Mouse (Mus musculus) limb, embryonic 15.5 days (tissue): ENCODE results near the gene Hsd17b14. TPM values are rescaled to one million over a fixed set of nuclear protein-coding genes. Genes with fewer than 3 reads are reported as not detected.

Source experiments
- ATAC-seq: fragments of 200-750 bp; cut with Nextera tagmentation; 2 replicates; pipeline ENCODE4 v1.8.0; 2017; ENCODE audit warnings: low read depth, moderate TSS enrichment; ENCODE audit not compliant: insufficient number of reproducible peaks, low FRiP score, low TSS enrichment
- H3K27ac ChIP-seq: fragments of 300-500 bp; sonication (generic); 2 replicates; pipeline ENCODE4 v1.5.1; 2015; ENCODE audit warnings: moderate library complexity, mild to moderate bottlenecking, inconsistent platforms
- H3K27me3 ChIP-seq: fragments of 300-500 bp; sonication (generic); 2 replicates; pipeline ENCODE4 v1.6.1; 2015; ENCODE audit warnings: inconsistent platforms
- H3K36me3 ChIP-seq: fragments of 300-500 bp; sonication (generic); 2 replicates; pipeline ENCODE4 v1.6.1; 2015; ENCODE audit warnings: inconsistent platforms
- H3K4me1 ChIP-seq: fragments of 300-500 bp; sonication (generic); 2 replicates; pipeline ENCODE4 v1.6.1; 2015; ENCODE audit warnings: inconsistent platforms
- H3K4me2 ChIP-seq: fragments of 300-500 bp; sonication (generic); 2 replicates; pipeline ENCODE4 v1.6.1; 2015; ENCODE audit warnings: mild to moderate bottlenecking, inconsistent platforms
- H3K4me3 ChIP-seq: fragments of 300-500 bp; sonication (generic); 2 replicates; pipeline ENCODE4 v1.5.1; 2015; ENCODE audit warnings: mild to moderate bottlenecking, inconsistent platforms
- H3K9ac ChIP-seq: fragments of 300-500 bp; sonication (generic); 2 replicates; pipeline ENCODE4 v1.6.1; 2015; ENCODE audit warnings: inconsistent platforms
- H3K9me3 ChIP-seq: fragments of 300-500 bp; sonication (generic); 2 replicates; pipeline ENCODE4 v1.6.1; 2016; ENCODE audit warnings: inconsistent platforms
- WGBS: fragments of 180-500 bp; shearing (Covaris S2); methylation state at CpG from one replicate; pipeline ENCODE4 v1.1.7; 2015; 5-methylcytosine and 5-hydroxymethylcytosine counted together
- polyA plus RNA-seq: library from polyadenylated mRNA; unstranded; fragments of >200 nt; fragmentation: Nextera tagmentation; extraction: Ambion mirVana; gene quantifications from 2 replicates; pipeline ENCODE4 v1.2.1, GENCODE M21; 2015

Gene Hsd17b14
- polyA plus RNA-seq, 1 experiment from 2014 or later: 1.1 TPM

- Histone ChIP-seq H3K4me3 (no peak overlapping the region), H3K36me3 (no peaks in the 10 kb centered on the region), H3K4me2 (no peak overlapping the region), H3K4me1 (no peaks in the 10 kb centered on the region), H3K27me3 (no peaks in the 10 kb centered on the region), H3K27ac (no peak overlapping the region), H3K9me3 (no peaks in the 10 kb centered on the region), H3K9ac (no peak overlapping the region)
- no peak for ATAC-seq
- 68% methylated on average over 4 of the region's 4 CpGs for WGBS
These were observed 40.5 kb downstream of the Hsd17b14 start for GRCm38 (mm10) chr7:45595176-45595575.

DNA sequence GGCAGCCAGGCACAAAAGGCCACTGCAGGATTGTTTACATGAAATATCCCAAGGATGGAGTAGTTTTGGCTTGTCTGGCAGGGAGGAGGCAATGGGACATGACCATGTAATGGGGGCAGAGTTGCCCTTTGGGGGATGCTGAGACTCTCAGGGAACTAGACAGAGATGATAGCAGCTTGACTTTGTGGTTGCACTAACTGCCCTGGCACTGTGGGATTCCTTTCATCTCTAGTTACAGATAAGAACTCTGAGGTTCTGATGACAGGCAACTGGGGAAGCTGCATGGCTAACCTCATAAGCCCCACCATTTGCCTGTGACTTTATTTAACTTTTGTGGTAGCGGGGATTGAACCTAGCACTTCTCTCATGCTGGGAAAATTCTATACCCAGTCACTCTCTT, 41.4 kb downstream of the Hsd17b14 start:
- no peaks in the 10 kb centered on the region for H3K36me3 ChIP-seq
- WGBS: 74% methylated on average over 1 of the region's 1 CpGs
- no peaks in the 10 kb centered on the region for H3K9me3 ChIP-seq

DNA sequence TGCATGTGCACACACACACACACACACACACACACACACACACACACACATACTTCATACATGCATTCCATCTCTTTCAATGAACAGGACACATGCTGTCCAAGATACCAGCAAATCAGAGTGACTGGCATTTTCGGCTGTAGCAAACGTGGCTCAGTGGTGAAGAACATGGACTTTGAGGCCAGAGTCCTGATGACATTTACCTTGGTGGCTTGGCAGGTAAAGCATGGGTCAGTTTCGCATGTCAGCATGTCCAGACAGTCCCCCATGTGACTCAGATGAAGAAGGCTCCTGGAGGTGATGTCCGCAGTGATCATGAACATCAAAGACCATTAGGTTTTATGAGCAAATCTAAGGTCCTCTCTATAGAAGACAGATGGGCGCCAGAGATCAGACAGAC, 42.3 kb downstream of the Hsd17b14 start:
- H3K27me3 ChIP-seq: no peaks in the 10 kb centered on the region

More for the DNA sequence above, 41.4 kb downstream of the Hsd17b14 start:
- ATAC-seq: no peak
- no peak overlapping the region for H3K27ac ChIP-seq
- no peaks in the 10 kb centered on the region for H3K4me1 ChIP-seq
- no peaks in the 10 kb centered on the region for H3K27me3 ChIP-seq
- no peak overlapping the region for H3K4me3 ChIP-seq
- H3K9ac ChIP-seq: no peak overlapping the region
- H3K4me2 ChIP-seq: no peak overlapping the region

GRCm38 (mm10) chr7:45597527-45597926, 42.8 kb downstream of the Hsd17b14 start:
- no peak overlapping the region for H3K4me3 ChIP-seq
- no peaks in the 10 kb centered on the region for H3K36me3 ChIP-seq
- H3K9ac ChIP-seq: no peak overlapping the region
- no peak overlapping the region for H3K4me2 ChIP-seq
- peaks cover 3% of the 10 kb centered on the region; the same call in 1 of the 2 replicates for H3K4me1 ChIP-seq
- 89% methylated on average over 6 of the region's 6 CpGs for WGBS
- H3K9me3 ChIP-seq: no peaks in the 10 kb centered on the region
- no peak overlapping the region for H3K27ac ChIP-seq
- no peaks in the 10 kb centered on the region for H3K27me3 ChIP-seq
- no peak for ATAC-seq

More for the DNA sequence above, 42.3 kb downstream of the Hsd17b14 start:
- Histone ChIP-seq H3K4me1 (peaks cover 3% of the 10 kb centered on the region; the same call in 1 of the 2 replicates), H3K9ac (no peak overlapping the region), H3K9me3 (no peaks in the 10 kb centered on the region), H3K4me3 (no peak overlapping the region), H3K36me3 (no peaks in the 10 kb centered on the region), H3K4me2 (no peak overlapping the region), H3K27ac (no peak overlapping the region)
- WGBS: 86% methylated on average over 5 of the region's 5 CpGs
- no peak for ATAC-seq

DNA sequence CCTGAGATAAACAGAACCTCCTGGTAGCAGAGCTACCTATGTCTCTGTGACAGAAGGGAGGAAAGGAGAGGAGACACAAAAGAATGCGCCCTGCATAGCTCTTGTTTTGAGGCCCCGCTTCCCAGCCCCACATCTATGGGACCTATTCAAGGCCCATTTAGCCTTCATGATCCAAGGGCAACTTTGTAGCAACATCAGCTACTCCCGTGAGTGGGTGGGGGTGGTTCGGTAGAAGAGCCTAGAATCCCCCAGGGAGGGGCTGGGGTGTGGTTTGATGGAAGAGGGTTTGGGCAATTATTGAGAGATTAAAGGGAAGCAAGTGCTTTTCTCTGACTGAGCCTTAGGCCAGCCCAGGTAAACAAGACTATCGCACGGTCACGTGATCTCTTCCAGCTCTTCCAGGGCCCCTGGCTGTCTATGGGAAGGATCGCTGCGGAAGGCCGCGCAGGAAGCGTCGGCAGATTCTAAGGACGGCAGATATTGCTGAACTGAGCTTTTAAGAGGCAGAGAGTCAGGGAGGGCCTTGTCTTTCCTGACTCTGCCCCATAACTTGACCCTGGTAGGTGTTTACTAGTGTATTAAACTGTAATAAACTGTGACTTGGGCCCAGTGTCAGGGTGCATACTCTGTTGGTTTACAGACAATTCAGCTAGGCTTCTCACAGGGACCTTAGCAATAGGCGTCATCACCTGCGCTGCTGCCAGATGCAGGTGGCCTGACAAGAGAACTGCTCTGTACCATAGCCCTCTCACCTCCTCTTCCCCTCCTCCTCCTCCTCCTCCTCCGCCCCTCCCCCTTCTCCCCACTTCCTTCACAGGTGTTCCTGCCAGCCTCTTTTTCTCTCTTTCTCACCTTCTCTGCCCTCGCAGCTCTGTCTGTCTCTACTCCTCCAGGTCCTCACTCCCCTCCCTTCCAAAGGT, 44.5 kb downstream of the Hsd17b14 start:
- Histone ChIP-seq H3K27me3 (no peaks in the 10 kb centered on the region), H3K4me2 (no peak overlapping the region), H3K27ac (no peak overlapping the region), H3K4me3 (no peak overlapping the region), H3K9ac (no peak overlapping the region), H3K36me3 (no peaks in the 10 kb centered on the region), H3K4me1 (peaks cover 3% of the 10 kb centered on the region; the same call in 1 of the 2 replicates), H3K9me3 (no peaks in the 10 kb centered on the region)
- ATAC-seq: no peak
- WGBS: 41% methylated on average over 18 of the region's 18 CpGs

DNA sequence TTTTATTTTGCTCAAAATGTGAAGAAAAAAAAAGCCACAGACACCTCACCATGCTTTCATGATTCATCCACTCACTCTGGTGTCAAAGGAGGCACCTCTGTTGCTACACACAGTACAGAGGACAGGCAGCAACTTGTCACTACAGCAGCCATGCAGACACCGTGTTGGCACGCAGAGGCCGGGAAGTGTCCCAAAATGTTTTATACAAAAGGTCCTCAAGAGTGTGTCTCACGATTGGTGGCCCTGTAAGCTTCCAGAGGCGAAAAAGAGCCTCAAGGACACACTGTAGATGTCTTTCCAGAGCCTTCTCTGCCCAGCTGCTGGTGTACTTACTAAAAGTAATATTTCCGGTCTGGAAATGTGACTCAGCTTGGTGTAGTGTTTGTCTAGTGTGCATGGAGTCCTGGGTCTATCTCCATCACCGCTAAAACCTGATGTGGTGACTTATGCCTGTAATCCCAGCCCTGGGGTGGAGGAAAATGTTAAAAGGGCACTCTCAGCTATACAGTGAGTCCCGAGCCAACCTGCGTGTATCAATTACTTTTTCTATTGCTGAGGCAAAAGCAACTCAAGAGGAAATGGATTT, 51.1 kb downstream of the Hsd17b14 start:
- Histone ChIP-seq H3K4me2 (no peak overlapping the region), H3K9me3 (no peaks in the 10 kb centered on the region), H3K27me3 (no peaks in the 10 kb centered on the region), H3K36me3 (no peaks in the 10 kb centered on the region), H3K9ac (no peak overlapping the region), H3K4me1 (peaks cover 3% of the 10 kb centered on the region; the same call in 1 of the 2 replicates), H3K4me3 (no peak overlapping the region), H3K27ac (peak overlapping the region; percentile 71)
- no peak for ATAC-seq
- WGBS: 66% methylated on average over 9 of the region's 9 CpGs

- no peak overlapping the region for H3K9ac ChIP-seq
- H3K27me3 ChIP-seq: no peaks in the 10 kb centered on the region
- H3K9me3 ChIP-seq: no peaks in the 10 kb centered on the region
- H3K27ac ChIP-seq: no peak overlapping the region
- H3K4me2 ChIP-seq: no peak overlapping the region
- no peak for ATAC-seq
- no peaks in the 10 kb centered on the region for H3K36me3 ChIP-seq
- H3K4me3 ChIP-seq: no peak overlapping the region
- peaks cover 3% of the 10 kb centered on the region; the same call in 1 of the 2 replicates for H3K4me1 ChIP-seq
- 76% methylated on average over 1 of the region's 1 CpGs for WGBS
These were observed 54.8 kb downstream of the Hsd17b14 start for GRCm38 (mm10) chr7:45609511-45609910.

GRCm38 (mm10) chr7:45616277-45616676, 61.6 kb downstream of the Hsd17b14 start:
- no peaks in the 10 kb centered on the region for H3K36me3 ChIP-seq
- peak overlapping the region; percentile 47 for H3K27ac ChIP-seq
- peaks cover 34% of the 10 kb centered on the region for H3K4me1 ChIP-seq
- no peak overlapping the region for H3K4me3 ChIP-seq
- no peak overlapping the region for H3K9ac ChIP-seq
- no peaks in the 10 kb centered on the region for H3K9me3 ChIP-seq
- ATAC-seq: 0 out of 2 replicates have a peak, but pooled peaks have one; percentile 46
- no peak overlapping the region for H3K4me2 ChIP-seq
- 20% methylated on average over 6 of the region's 6 CpGs for WGBS
- H3K27me3 ChIP-seq: peaks cover 32% of the 10 kb centered on the region

DNA sequence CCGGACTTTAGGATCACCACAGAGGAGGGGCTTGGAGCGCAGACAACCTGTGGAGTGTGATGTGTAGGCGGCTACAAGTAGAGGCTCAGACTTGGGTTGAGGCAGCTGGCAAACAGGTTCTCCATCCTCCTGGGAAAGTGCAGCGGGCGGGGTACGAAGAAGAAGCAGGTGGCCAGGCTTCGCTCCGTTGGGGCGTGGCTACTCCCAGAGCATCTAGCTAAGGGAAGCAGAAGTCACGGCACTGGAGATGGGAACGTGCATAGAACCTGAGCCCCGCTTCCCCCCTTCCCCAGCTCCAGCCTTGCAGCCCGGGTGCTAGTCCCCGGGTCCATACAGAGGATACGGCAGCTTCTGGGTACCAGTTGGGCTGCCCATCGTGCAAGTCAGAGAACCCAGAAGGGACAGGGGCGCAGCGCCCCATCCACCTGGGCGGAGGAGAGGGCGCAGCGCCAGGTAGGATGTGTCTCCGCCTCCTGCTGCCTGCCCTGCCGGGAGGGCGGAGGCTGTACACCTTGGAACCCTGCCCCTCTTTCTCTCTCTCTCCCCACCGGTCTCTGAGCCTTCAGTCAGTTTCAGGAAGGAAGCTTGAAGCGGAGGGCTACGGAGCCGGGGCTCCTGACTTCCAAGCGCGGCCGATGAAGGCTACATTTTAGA, 62.5 kb downstream of the Hsd17b14 start, which contains the start of gene Fut1:
Gene Fut1, plus strand, starts transcription at position 248 of the 654 bp plus-strand sequence.
- 4% methylated on average over 31 of the region's 31 CpGs for WGBS
- peak; percentile 32; the same call in 1 of the 2 replicates for ATAC-seq
- H3K4me3 ChIP-seq: peak within 1 kb of the TSS; percentile 30
- H3K4me2 ChIP-seq: peak within 1 kb of the TSS; percentile 52
- peak within 1 kb of the TSS; percentile 21; the same call in 1 of the 2 replicates for H3K9ac ChIP-seq
- H3K9me3 ChIP-seq: no peaks in the 10 kb centered on the region
- H3K27ac ChIP-seq: peak within 1 kb of the TSS; percentile 64
- H3K27me3 ChIP-seq: peaks cover 32% of the 10 kb centered on the region
- peaks cover 34% of the 10 kb centered on the region for H3K4me1 ChIP-seq
- no peaks in the 10 kb centered on the region for H3K36me3 ChIP-seq
